Mouse (Mus musculus): ENCODE data around the gene Dnhd1.

Gene Dnhd1

DNA sequence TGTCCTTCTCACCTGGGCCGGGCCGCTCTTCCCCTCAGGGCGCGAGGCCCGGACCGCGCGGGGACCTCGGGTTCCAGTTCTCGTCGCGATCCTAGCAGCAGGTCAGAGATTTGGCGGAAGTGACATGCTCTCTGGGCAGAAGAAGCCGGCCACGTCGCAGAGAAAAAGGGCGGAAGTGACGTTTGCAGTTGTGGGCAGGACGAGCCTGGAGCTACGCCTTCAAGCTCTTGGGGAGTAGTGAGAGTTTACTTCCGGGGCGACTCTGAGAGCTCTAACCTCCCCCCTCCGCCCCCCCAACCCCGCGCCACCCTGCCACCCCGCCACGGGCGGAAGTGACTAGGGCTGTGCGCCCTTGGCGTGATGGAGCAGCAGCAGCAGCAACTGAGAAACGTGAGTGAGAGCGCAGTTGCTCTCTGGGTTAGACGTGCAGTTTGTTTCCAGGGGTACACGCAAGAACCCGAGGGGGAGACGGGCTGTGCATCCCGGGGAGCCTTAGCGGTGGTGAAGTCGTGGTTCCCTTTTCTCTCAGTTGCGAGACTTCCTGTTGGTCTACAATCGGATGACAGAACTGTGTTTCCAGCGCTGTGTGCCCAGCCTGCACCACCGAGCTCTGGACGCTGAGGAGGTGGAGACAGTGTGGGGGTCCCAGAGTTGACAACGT, 10.3 kb upstream of the Dnhd1 start, which contains the start of the genes Arfip2 and Gm45799:
Arfip2 (minus strand) TSS at position 184 of the 661 bp plus-strand sequence.
Gm45799 (plus strand) TSS at position 320 of the 661 bp plus-strand sequence.
- peak; percentile 99 for DNase-seq (ENCODE audit: low read depth, low spot score)

DNA sequence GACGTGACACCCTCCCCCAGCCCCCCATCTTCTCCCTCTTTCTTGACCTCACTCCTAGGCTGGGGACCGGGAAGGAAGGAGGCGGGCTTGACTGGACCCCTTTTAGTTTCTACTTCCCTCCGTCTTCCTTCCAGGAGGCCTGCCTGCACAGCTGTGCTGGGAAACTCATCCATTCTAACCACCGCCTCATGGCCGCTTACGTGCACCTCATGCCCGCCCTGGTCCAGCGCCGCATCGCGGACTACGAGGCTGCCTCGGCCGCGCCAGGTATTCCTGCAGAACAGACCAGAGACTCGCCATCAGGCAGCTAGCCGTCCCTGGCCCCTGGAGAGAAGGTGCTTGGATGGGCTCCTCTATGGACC, 9.8 kb upstream of the Dnhd1 start:
- peak; percentile 36 for DNase-seq (ENCODE audit: low read depth, low spot score)

DNA sequence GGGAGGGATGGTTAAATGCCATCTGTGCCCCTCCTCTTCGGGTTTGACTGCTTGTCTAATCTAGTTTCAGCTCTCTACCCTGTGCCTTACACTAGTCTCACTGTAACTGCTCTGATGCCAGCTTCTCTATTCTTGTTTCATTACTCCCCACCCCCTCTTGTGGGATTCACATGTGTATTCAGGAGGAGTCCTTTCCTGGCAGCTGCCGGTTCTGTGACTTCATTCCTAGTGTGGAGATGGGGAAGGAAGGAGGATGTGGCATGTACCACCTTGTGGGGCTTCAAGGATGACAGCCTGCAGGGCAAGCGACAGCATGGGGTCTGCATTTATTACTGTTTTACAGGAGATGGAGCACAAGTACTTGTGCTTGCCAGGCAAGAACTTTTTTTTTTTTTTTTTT, 8.7 kb upstream of the Dnhd1 start:
- no peak for DNase-seq (ENCODE audit: low read depth, low spot score)

DNA sequence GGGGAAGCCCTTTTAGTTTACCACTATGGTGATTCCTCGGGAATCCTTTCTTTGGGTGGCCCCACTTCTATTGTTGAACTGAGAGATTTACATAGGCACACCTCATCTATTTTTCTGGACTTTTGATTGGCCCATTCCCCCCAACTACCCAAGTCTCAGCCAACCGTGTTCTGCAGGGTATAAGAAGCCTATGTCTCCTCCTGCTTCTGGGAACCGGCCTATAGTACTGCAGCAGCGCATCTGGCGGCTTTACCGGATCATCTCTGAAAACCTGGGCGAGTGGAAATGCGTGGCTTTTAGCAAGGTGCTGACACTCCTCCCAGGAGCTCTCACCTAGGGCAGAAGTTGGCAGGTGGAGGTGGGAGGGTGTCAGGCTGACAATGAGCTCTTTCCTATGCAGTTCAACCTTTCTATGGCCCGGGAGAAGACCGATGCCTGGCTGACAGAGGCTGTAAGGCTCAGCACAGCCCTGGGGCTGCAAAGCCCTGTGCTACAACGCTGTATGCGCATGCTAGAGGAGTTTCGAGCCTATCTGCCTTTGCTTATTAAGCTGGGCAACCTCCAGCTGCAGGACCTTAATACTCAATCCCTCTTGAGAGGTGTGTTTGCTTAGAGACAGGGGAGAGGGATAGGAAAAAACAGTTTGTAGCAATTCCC, 35.0 kb downstream of the Dnhd1 start:
- DNase-seq (ENCODE audit: low read depth, low spot score): no peak

DNA sequence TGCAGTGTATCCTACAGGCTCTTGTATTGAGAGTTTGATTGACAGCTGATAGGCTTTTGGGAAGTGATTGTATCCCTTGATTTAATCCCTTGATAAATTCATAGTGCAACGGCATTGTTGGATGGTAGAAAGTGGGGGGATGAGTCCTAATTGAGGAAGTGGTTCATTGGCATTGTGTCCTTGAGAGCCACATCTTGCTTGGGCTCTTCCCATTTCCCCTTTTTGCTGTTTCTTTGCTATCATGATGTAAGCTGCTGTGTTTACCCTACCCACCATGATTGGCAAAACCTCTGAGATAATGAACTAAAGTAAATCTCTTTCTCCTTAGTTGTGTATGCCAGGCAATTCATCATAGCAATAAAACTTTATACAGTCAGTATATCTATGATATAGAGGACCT, 40.2 kb downstream of the Dnhd1 start:
- no peak for DNase-seq (ENCODE audit: low read depth, low spot score)

DNA sequence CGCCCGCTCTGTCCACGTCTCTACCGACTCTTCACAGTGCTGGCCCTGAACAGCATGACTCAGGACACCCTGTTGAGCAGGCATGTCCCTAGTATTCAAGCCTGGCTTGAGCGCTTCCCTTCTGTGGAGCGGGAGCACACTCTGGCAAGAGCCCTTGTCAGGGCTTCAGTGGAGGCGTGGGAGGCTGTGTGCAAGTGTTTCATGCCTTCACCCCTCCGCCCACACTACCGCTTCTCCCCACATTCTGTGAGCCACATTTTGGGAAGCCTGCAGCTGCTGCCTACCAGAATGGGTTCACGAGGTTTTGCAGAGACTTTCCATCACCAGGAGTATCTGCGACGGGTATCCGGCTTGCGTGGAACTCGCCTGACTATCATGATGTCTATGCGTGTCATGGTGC, 52.6 kb downstream of the Dnhd1 start:
- DNase-seq (ENCODE audit: low read depth, low spot score): no peak

DNA sequence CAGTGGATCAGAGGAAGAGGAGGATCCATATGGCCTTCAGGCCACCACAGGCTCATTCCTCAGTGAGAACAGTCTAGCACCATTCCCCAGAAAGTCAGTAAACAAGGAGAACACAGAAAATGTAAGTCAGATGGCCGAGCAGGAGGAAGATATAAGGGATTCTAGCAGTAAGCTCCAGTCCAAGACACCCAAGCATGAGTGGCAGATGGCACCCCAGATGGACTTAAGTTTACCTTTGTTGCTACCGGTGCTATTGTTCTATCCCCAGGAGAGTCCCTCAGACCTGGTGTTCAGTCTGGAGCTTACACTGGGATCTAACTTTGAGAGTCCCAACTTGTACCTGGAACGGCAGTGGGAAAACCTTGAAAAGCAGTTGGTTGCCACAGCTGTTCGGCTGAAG, 53.2 kb downstream of the Dnhd1 start:
- DNase-seq (ENCODE audit: low read depth, low spot score): no peak

DNA sequence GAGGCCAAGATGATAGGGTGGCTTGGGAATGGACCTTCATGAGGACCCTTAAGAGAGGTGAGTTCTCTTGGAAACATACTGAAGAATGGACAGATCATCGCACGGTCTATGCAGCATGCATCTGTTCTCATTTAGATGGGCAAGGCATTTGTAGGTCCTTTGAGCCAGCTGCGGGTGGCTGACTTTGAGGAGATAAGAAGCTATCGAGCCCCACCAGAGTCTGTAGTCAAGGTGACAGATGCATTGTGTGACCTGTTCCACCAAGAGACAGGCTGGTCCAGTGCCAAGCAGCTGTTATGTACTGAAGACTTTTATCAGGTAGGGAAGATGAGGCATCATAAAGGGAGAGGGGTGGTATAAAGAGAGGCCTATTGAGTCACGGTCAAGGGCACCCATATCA, 58.1 kb downstream of the Dnhd1 start:
- DNase-seq (ENCODE audit: low read depth, low spot score): no peak

DNA sequence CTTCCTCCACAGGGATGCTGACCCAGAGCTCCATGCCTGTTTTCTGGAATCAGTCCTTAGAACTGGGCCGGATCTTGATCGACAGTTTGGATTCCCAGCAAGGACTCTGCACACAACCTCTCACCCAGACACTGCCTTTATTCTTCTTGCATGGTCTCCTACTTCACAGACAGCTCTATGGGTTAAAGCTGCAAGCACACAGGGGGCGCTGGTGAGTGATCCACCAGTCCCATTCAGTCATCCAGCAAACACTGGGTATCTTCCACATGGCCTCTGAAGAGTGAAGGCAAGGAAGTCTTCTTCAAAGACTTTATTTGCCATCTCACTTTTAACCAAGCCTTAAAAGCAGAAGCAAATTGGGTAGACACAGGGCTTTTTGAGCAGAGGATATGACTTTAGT, 64.7 kb downstream of the Dnhd1 start:
- peak; percentile 42 for DNase-seq (ENCODE audit: low read depth, low spot score)

DNA sequence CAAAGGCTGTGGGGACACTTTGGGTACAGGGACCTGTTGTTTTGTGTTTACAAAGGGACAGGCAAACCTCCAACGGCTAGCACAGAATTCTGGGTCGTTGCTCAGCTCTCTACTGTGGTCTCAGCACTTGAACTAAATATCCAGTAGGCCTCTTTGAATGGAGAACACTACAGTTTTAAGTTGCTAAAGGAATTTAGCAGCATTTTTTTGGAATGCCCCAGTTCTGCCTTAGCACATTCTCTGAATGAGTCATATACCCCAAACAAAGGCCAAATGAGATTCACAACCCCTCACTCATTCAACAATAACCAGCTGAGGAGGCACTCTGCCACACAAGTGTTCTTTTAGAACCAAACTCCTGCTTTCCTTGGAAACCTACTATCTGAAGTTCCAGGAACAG, 71.3 kb downstream of the Dnhd1 start:
- DNase-seq (ENCODE audit: low read depth, low spot score): no peak

DNA sequence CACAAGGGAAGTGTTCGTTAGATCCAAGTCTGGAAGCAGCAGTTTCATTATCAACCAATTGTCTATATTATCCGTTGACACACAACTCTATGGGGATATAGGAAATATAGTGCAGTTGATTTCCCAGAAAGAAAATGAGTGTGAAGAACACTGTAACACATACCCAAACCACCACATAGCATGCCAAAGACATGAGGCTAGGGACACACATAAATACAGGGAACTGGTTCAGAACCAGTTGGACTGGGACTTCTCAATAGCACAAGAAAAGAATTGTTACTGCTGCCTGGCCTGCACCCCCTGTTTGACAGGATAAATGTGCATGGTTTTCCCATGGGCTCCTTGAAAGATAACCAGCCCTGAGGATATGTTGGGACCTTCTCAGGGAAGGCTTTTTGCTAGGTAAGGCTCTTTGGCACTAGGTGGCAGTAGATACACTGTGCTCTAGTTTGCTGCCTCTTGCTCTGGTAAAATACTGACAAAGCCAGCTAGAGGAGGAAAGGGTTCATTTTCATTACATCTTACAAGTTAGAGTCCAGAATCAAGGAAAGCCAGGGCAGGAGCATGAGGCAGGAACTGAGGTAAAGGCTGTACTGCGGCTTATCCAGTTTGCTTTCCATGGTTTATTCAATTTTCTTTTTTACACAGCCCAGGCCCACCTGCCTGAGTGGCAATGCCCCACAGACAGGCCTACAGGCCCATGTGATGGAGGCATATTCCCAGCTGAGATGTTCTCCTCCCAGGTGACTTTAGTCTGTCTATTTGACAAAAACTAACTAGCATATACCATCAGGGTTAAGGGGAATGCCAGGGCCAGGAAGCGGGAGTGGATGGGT, 75.7 kb downstream of the Dnhd1 start:
- DNase-seq (ENCODE audit: low read depth, low spot score): peak; percentile 80

DNA sequence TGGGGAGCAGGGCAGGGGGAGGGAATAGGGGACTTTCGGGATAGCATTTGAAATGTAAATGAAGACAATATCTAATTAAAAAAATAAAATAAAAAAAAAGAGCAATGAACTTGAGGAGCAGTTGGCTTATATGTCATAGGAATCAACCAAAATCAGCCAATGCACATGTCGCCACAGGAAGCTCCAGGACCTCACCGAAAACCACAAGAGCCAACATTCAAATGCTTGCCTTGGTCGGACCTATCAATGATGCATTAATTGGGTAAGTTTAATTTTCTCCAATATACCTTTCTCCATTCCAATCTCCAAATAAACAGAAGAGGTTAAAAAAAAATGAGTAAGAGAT, 76.3 kb downstream of the Dnhd1 start:
- no peak for DNase-seq (ENCODE audit: low read depth, low spot score)

DNA sequence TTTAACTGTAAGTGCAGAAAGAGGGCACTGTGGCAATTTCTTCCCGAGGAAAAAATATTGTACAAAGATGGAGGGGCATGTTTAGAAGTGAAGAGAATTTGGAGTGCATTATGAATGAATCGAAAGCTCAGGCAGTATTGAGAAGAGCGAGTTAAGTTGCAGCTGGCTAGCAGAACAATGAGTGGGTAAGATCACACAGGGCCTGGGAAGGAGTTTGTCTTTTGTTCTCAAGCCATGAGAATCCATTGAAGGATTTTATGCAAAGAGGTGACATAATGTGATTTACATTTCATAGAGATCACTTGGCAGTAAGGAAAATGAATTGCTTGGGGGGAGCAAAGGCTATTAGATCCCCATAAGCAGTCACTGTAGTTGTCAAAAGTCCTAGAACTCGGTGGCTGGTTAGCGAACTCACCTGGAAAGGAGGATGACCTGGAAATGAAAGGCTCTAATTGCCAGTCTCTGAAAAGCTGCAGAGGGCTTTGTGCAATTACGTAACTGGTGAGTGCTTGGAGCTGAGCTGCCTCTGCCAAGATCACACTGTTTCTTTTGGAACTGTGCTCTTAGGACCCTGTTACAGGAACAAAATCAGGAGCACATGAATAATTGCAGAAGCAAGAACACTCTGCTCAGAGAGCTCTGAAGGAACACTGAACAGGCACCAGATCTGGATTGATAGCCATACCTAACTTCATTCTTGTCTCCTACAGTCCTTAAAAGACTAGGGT, 78.2 kb downstream of the Dnhd1 start:
- no peak for DNase-seq (ENCODE audit: low read depth, low spot score)

DNA sequence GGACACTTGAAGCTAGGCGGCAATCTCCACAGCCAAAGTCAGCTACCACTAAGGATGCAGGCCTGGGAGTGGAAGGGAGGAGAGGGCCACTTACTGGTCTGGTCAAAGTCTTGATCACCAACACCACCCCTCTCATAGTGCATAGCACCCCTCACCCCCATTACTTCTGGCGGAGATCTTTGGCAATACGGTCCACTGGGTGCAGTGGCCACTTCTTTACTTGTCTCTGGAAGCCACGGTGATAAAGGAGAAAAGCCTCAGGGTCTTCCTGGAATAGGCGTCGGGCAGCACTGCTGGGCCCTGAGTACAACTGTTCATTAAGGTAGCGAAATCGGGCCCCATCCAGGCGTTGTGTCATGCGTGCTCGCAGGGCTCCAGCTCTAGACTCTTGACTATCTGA, 83.2 kb downstream of the Dnhd1 start:
- no peak for DNase-seq (ENCODE audit: low read depth, low spot score)

DNA sequence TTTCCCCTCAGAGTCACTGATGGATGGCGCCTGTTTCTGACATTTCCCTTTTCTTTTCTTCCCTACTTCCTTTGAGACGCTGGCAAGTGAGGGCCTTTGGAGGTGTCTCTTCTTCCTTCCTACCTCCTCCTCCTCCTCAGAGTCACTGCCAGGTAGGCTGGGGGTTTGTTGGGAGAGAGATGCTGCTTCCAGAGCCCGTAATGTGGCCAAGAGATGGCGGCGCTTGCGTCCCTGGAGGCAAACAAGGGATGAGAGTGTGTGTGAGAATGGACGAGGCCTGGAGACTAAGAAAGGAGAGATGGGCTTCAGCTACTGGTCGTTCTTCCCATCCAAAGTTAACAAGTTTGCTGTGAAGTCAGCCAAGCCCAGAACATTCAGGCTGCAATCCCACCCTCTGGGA, 84.2 kb downstream of the Dnhd1 start:
- no peak for DNase-seq (ENCODE audit: low read depth, low spot score)

DNA sequence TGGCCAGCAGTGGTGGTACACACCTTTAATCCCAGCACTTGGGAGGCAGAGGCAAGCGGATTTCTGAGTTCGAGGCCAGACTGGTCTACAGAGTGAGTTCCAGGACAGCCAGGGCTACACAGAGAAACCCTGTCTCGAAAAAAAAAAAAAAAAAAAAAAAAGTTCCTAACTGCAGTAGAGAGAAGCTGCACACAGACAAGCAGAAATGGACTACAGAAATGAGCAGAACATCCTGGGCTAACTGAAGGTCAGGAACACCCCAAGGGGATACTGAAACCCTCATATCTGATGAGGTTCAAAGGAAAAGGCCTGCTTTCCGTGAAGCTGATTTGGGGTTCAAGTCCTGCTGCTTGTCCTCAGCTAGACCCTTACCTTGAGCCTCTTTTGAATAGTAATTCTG, 84.8 kb downstream of the Dnhd1 start:
- DNase-seq (ENCODE audit: low read depth, low spot score): peak; percentile 20

DNA sequence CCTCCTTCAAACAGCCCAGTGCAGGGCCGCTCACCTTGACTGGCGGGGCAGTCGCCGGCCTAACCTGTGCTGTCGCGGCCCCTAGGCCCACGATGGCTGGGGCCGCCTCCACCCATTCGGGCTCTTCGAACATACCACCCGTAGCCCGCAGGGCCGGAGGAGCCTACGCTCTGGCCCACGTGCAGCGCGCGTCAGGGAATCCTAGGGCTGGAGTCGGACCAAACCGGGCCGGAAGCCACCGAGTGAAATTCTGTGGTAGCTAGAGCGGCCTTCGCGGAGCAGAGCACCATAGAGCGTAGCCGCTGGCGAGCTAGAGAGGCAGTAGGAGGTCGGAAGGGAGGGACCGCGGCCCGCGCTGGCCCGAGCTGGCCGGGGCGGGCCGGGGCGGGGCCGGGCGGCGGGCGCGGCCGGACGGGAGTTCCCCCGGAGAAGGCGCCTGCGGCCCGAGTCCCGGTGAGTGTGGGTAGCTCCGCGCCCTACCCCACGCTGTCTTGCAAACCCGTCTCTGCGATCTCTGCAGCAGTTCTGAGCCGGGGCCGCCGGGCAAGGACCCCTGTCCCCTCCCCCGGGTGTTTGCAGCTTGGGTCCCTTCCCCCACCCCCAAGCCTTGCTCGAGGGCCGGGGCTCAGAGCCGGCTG, 85.8 kb downstream of the Dnhd1 start, which contains the start of gene Ilk:
Ilk (plus strand) TSS at position 329 of the 638 bp plus-strand sequence.
- DNase-seq (ENCODE audit: low read depth, low spot score): peak; percentile 91

DNA sequence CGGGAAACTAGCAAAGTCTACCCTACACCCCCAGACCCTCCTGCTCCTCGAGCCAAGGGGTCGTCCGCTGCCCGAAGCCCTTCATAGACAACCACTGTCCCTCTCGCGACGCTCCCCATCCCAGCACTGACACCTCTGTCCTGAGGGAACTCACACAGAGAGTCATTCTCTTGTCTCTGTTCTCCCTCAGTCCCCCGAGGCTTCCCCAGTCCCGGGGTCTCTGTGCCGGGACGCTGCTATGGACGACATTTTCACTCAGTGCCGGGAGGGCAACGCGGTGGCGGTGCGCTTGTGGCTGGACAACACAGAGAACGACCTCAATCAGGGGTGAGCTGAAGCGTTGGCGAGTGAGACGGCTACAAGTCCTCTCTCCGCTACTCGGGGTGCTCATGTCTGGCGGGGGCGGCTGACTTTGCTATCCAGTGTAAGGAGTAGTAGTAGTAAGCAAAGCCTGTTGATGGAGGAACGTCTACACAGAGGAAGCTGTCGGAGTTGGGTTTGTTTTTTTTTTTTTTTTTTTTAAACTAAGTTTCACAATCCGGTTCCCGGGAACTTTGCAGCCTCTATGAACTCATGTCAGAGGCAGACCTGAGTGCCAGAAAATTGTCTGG, 86.4 kb downstream of the Dnhd1 start, which contains the start of gene Rrp8:
Rrp8 (minus strand) TSS at position 475 of the 611 bp plus-strand sequence.
- peak; percentile 55 for DNase-seq (ENCODE audit: low read depth, low spot score)

DNA sequence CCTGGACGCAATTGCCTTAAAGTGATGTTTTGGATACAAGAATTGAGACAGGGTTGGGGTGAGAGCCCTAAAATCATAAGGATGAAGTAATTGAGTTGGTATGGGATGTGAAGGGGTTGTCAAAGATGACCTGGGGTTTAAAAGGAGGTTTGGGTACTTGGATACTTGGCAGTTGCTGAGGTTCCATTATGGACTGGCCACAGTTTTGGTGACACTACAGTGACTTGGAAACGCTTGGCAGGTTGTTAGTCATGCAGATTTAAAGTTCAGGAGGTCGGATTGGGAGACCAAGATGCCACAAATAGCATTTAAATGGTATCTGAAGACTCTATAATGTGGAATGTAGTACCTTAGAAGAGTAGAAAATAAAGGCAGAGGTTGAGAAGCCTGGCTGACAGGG, 87.0 kb downstream of the Dnhd1 start:
- DNase-seq (ENCODE audit: low read depth, low spot score): no peak

DNA sequence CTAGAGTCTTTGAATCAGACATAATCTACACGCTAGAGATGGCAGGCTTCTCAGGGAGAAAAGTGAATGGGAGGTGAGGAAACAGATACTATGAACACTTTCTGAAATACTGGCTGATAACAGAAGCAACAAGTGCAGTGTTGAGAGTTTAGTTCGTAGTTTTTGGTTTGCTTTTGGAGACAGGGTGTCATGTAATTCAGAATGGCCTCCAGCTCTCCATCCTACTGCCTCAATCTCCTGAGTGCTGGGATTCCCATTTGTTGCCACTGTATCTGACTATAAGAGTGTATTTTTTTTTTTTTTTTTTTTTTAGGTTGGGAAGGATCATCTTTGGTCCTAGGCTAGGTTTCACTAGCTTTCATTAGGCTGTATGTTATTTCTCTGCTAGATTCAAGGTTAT, 87.7 kb downstream of the Dnhd1 start:
- DNase-seq (ENCODE audit: low read depth, low spot score): no peak

DNA sequence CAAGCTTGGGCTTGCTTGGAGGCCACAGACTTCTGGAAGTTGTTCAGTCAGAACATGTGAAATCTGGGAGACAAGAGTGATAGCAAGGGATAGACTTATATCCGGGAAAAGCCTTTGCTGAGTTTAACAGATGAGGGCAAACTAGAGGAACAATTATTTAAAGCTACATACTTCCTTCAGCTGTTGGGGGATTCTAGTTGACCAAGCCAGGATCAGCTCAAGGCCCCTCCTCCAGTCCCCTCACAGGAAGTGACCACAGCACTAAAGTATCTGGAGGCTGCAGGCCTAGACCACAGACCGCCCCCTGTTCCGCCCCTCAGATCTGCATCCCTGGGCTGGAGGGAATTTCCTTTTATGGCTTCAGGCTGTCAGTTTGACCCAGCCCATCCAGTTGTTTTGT, 88.3 kb downstream of the Dnhd1 start:
- no peak for DNase-seq (ENCODE audit: low read depth, low spot score)
